Comparison of ENCODE assay signal across 15 mouse cellular contexts in genomic region chr16:92420641-92421040, GRCm38 (mm10).
"Had no signal": no experiment of that assay in that cellular context is flagged by ENCODE, and none has a peak within 500 bp of the region (broad histone marks: within the 10 kb centered on the region; RNA-seq: fewer than 3 reads in every experiment).

No protein-coding gene starts in this region.

- H3K36me3 ChIP-seq: neural tube, embryonic 13.5 days; neural tube, embryonic 15.5 days; stomach, embryonic 15.5 days had no signal

- ATAC-seq: midbrain, embryonic 16.5 days had no signal

- H3K27me3 ChIP-seq: midbrain, embryonic 12.5 days; neural tube, embryonic 13.5 days; neural tube, embryonic 15.5 days; stomach, embryonic 15.5 days had no signal

- DNase-seq: lung, adult 18-20 months; lung, embryonic 14.5 days; midbrain, embryonic 14.5 days; retina, postnatal 1 day; right cerebral cortex, postnatal 14 days; thymus, adult 2 months; thymus, postnatal 25 days; thymus, postnatal 4 days had no signal

- H3K9me3 ChIP-seq: midbrain, embryonic 10.5 days; midbrain, embryonic 12.5 days; neural tube, embryonic 13.5 days; neural tube, embryonic 15.5 days; stomach, embryonic 15.5 days had no signal

- H3K4me3 ChIP-seq: midbrain, embryonic 10.5 days; midbrain, embryonic 12.5 days; myocyte; neural tube, embryonic 13.5 days; neural tube, embryonic 15.5 days; stomach, embryonic 15.5 days had no signal
